Mouse (Mus musculus) thymus, postnatal 14 days (tissue): Measurements from ENCODE around the gene Cpne8.
A peak's percentile ranks its signal among the peaks of the same experiment; 100 is the strongest.
"Not testable (repeated sequence)": the region's sequence is repeated elsewhere in the genome, so short reads cannot be mapped to it uniquely, and the experiment has no call there.

ENCODE experiments used
- DNase-seq: peaks from one replicate; pipeline ENCODE4 v3.0.0; 2021

The Cpne8 gene

DNA sequence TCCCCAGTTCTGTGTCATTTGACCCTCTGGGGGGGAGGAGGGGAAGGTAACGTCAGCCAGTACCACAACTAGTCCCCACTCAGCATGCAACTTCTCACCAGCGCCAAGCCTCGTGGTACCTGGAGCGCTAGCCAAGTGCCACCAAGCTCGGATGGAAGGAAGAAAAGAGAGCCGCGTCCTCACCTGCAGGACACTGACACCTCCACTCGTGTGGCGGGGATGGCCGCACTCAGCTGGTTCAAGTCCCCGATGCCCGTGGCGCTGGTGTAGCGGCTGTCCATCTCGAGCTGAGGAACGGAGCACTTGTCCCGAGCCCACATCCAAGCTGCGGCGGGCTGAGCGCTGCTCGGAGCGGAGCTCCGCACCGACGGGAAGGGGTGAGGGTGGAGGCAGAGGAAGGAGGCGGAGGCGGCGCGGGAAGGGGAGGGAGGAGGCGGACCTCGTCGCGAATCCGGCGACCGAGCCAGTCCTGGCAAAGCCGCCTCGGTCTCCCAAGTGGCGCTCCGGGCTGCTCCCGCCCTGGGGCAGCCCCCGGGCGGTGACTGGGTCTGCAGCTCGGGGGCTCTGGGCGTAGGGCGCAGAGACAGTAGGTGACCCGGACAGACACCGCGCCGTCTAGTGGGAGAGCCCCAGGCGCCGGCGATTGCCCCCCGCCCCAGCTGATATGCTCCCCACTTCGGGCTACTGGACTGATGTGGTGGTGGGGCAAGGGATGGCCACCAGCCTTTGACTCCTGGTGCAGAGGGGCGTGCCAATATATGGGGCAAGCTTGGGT is at the start of gene Cpne8:
Cpne8 (minus strand) TSS at position 448 of the 775 bp plus-strand sequence.
- peak; percentile 59 for DNase-seq

DNA sequence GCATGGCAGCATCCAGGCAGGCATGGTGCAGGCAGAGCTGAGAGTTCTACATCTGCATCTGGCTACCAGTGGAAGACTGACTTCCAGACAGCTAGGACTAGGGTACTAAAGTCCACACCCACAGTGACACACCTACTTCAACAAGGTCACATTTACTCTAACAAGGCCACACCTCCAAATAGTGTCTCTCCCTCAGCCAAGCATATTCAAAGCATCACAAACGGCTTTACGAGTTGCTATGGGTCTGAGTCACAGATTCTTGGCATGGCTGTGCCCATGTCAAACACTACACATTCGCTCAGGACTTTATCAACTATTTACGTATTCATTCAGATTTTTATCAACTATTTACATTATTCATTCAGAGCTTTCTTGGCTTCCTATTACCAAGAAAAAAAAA is 38.5 kb upstream of the Cpne8 start:
- no peak for DNase-seq

DNA sequence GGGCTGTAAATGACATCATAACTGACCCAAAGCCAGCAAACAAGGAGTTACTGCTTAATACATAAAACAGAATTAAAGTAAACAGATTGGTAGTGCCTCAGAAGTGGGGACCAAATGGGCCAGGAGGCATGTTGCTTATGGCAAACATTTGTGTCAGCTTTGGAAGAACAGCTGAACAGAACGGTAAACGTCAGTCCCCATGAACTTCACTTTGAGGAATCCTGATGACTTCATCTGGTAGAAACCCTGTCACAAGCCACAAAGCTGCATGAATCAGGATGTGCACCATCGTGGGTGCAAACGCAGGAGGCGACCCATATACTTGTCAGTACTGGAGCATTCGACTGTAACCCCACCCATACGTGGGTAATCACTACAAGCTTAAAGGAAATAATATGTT is 30.1 kb upstream of the Cpne8 start:
- no peak for DNase-seq

DNA sequence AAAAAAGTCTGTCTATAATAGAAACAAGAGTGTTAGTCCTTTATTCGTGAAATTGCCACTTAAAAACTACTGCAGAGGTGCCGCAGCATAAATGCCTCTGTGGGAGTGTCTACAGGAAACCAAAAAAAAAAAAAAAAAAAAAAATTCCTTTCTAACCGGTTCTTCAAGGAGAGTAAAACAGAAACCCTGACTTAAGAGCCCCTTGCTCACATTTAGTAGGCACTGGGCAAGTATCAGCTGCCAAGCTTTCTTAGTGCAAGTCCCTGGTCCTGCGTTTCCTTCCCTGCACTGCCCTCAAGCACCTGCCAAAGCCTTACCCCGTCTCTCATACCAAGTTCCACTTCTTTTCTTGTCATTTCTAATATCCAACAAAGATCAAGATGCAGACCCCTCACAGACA is 25.1 kb upstream of the Cpne8 start:
- peak; percentile 8 for DNase-seq

DNA sequence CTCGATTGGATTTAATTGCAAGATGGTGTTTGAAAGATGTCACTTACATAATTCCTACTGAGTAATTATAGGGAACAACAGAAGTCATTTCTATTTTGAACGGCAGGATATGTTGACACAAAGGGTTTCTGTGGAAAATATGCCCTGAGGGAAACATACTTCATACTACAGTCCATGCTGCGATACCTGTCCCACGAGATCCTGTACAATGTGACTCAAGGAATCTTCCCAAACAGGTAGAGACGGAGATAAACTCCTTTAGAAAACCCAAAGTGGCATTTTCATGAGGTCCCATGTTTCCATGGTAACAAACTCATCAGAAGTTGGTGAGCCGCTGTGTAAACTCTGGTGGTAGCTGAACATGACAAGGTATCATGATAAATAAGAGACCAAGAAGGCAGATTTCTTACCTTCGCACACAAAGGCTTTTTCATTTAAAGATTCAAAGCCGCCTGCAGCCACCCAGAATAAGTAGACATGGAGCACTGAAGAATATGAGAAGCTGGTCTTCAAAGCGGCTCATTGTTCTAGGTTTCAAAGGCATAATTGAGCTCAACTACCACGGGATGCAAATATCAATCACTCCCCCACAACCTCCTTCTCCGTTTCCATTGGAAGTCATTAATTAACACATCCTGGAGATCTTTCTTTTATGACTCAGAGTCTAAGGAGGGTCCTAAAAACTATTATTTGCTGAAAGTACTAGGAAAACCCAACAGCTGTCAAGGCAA is 24.4 kb upstream of the Cpne8 start:
- no peak for DNase-seq

DNA sequence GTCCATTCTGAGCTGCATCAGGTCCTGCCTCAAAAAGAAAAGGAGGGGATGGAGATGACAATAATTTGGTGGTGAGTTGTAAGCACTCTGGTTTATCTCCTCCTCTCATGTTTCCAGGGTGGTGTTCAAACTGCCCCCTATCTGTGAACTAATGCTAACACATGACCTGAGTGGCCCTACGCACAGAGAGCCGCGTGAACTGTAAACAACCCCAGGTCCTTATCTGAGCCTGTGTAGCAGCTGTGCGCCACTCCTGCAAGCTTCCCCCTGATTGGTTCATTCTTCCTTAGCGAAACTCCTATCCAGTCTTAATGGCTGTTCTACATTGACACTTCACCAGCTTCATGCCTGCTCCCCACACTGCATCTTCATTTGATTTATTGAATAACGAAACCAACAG is 7.5 kb upstream of the Cpne8 start:
- no peak for DNase-seq

DNA sequence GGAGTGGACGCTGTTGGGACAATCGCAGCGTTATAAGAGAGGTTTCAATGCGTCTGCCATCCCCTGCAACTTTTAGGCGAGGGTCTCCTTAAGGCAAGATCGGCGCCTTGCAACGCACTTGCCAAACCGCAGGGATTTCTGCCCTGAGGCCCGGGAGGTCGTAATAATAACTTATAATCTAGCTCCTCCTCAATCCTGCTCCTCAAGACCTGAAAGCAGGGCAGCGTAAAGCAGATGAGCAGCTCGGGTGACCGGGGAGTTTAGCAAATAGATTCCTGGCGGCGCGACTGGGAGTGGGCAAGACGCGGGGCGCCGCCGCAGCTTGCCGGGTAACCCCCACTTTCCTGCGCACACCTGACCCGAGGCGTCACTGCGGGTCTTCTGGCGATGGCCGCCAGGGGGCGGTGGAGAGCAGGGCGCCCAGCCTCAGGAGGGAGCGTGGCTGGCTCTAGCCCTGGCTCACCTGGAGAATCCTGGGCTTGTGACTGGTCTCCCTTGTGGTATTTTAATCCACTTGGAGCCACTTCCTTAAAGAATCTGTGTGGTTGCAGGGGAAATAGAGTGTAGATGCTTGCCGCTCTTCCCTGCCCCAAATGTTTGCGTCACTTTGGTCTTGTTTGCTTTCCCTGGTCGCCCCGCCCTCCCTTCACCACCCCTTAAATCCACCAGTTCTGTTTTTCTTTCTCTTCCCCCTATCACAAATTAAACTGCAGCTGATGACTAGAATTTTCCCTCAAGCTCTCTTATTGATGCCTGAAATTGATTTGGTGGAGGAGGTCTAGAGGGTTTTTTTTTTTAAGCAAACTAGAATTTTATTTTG is 738 bp upstream of the Cpne8 start:
- peak; percentile 59 for DNase-seq

DNA sequence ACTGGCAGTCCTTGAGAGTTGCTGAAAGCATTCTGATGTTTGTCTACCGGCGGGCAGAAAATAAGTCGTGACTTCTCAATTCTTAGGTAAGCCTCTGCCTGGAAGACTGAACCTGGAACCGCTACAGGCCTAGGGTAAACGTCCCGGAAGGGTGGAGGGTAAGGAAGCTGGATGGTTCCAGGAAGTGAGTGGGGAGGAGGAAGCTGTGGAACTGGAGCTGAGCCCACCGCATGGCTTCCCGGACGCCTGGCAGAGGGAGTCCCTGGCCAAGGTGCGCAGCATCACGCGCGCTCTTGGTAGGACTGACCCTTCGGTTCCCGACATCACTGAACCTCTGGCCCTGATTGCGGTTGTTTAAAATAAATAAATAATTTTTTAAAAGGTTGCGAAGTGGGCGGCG is 744 bp downstream of the Cpne8 start:
- peak; percentile 3 for DNase-seq

DNA sequence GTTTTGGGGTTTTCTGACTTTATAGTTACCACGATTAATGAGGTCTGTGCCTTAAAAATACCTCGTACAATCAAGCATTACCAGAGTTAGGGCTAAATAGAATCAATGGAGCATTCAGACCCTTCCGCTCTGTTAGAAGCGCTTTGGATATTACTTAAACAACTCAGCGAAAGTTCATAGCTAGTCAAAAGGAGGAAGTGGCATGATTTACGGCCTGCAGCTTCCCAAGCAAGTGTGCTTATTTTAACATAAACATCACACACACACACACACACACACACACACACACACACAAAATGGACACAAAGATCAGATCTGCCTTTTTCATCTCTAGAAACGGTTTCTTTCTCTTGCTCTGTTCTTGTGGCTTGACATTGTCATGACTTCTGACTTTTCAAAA is 9.7 kb downstream of the Cpne8 start:
- DNase-seq, result no peak

DNA sequence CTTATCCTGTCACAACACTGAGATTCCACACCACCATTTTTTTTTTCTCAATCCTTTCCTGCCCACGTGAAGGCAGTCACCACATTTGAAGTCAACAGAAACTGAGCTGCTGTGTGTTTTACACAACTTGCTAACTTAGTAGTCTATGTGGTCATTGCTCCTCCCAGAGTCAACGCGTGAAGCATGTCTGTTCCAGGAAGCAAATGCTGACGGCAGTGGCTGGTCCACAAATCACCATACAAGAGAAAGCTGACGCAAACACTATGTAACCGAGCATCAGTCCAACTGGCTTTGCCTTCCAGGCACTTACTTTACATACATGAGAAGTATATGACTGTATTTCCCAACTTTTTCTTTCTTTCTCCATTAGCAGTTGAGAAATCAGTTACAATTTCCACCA is 12.3 kb downstream of the Cpne8 start:
- no peak for DNase-seq

DNA sequence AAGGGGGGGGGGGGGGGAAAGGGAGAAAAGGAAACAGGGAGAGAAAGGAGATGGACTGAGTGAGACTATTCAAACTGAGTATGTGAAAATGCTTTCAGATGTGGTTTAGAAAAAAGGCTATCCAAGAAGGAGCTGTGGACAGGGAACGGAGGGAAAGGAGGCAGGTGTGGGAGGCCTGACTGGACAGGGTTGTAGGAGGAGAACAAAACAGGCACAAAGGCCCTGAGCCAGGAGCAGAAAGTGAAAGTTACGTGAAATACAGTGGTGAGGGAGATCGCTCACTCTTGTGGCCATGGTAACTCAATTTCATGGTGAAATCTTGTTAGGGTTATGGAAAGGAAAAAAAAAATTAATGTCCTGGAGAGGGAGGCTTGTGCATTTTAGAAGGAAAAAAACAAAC is 14.6 kb downstream of the Cpne8 start:
- no peak for DNase-seq

DNA sequence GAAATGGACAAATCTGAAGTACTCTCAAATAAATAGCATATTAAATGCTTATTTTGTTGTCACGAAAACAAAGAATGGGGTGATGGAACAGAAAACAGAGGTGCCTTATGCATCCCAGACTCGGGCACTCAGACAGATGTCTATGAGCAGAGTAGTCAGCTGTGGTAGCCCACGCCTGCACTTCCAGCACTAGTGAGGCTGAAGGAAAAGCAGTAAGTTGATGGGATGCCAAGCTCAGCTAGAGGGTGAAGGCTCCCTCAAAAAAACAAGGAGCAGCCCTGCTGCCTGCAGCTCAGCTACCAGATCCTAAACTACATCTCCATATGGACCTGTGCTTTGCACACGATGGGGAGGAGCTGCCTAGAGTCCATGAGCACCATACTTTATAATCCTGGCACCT is 15.6 kb downstream of the Cpne8 start:
- no peak for DNase-seq

DNA sequence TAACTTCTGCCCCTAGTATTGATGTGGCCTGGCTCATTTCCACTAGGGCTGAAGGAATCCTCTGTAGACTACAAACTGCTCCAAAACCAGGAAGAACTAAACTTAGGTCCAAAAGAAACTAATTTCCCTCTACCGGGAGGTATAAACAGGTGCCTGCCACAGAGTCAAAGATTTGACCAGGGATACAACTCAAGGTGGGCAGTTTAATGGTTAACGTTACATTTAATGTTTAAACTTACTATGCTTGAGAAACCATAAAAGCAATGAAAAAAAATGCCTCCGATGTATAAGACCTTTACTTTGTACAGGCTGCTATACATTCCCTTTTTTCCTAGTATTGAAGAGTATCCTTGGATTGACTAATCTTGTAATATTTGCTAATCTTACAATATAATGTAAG is 18.5 kb downstream of the Cpne8 start:
- DNase-seq, result no peak

DNA sequence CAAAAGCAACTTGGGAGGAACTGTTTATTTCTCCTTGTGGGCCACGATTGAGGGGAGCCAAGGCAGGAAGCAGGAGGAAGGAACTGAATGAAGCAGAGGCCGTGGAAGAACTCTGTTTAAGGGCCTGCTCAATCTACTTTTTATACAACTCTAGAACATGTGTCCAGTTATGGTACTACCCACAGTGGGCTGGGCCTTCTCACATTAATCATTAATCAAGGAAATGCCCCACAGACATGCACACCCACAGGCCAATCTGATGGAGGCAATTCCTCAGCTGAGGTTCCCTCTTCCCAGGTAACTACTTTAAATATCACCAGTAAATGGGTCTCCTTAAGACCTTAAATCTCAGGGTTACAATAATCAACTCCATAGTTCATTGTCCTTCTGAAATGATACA is 21.2 kb downstream of the Cpne8 start:
- DNase-seq, result no peak

DNA sequence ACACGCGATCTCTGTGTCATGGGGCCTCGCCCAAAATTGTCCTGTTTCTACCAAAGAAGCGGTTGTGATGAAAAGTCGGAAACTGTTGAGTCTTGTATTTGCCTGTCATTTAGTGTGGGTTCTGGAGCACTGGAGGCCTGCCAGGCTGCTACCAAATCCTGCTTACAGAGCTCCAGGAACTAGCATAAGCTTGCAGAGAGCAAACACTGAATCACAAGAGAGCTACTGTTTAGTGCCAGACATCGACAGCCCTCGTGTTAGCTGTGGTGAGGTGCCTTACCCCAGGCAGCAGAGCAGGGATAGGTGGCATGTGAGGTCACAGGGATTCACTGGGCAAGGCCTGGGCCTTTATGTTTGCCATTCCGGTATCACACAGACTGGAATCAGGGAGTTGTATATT is 22.7 kb downstream of the Cpne8 start:
- DNase-seq, result no peak

DNA sequence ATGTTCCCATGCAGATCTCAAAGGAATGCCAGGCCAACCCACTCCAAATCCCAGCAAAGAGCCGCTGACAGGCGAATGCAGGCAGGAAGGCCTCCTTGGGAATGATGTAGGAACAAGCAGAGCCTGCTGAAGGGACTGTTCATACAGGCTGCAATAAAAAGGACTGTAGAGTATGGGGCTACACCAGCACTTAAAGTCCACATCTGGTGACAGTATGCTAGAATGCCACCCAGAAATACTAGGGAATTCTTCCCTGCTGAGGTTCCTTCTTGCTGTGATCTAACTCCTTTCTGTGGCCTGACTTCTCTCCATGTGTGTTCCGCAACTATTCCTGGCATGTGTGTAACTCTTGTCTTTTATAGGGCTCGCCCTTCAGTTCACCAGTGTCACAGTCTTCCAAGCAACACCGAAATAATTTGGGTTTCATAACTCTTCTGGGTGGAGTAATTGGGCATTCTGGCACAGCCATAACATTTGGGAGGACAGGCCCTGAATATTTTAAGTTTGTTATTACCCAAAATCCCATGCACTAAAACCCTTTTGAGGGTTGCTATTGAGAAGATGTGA is 32.1 kb downstream of the Cpne8 start:
- no peak for DNase-seq

DNA sequence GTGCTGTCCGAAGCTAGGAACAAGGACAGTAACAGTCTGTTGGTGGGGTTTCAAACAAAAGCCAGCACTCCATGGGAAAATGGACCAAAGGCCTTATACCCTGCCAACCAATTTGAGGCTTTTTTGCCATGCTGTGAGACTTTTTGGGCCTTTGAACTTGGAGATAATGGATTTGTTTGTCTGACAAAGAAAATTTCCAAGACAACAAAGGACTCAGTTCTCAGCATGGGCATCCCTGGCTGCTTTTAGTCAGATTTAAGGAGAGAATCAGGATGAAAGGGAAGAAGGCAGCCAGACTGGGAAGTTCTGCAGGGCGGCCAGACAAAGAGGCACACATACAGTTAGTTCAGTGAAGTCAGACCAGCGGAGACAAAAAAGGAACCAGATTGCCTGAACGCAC is 32.9 kb downstream of the Cpne8 start:
- DNase-seq, result no peak

DNA sequence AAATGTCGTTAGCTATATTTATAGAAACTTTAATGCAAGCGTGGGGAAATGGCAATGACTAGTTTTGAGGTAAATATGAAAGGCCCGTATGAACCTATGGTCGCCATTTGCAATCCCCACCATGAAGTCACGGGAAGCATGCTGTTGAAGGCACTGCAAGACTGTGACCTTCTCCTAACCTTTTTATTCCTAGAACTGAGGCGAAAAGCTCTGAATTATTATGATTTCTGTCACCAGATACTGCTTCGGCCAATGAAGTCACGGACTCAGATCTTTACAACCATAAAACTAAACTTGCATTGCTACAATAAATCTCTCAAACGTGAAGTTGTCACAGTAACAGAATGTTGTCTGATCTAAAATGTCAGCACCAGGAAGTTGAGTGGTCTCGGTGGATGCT is 33.4 kb downstream of the Cpne8 start:
- DNase-seq, result no peak

DNA sequence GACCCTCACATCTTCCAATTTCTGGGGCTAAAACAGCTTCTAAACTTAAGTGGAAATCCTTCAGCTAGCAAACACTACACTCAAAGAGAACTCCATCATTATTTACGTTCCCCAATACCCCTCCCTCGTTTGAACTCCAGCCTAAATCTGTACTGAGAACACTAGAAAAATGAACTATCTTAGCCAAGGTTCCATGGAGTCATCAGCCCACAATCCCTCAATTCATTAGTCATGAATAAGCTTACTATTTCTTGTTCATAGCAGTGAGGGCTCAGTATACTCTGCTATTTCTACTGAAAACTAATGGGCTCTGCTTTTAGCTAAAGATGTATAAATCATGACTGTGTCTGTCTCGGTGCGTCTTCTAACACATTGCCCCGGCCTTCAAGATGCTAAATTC is 55.0 kb downstream of the Cpne8 start:
- no peak for DNase-seq

DNA sequence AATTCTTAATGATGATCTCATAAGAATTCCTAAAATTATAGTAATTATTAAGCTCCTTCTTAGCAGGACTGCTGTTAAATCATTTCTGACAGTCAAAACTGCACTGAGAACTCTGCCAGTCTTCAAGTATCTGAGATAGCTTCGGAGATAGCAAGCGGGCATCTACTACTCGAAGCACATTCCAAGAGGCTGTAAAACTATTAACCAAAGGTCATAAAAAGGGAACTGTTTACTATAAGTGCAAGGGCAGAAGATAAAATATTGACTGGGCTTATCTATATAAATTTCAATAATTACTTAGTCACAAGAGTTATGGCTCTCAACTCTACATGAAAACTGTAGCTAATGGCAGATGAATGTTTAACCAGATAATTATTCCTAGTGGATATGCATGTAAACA is 57.2 kb downstream of the Cpne8 start:
- no peak for DNase-seq

DNA sequence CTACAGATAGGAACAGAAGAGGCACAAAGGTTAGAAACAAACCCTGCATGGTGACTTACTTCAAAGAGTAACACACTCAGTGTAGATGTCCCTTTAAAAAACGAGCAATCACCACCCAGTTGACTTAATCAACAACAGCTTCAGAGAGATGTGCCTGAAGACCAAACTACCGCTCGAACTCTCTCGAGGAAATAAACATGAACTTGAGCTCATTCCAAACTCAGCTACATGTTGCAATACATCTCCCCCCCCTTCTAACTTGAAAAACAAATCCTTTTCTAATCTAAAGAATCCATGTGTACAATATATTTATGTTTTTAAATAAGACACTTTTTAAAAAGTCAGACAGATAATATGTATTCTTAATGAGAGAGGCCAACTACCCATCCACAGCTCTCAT is 59.5 kb downstream of the Cpne8 start:
- DNase-seq, result no peak

DNA sequence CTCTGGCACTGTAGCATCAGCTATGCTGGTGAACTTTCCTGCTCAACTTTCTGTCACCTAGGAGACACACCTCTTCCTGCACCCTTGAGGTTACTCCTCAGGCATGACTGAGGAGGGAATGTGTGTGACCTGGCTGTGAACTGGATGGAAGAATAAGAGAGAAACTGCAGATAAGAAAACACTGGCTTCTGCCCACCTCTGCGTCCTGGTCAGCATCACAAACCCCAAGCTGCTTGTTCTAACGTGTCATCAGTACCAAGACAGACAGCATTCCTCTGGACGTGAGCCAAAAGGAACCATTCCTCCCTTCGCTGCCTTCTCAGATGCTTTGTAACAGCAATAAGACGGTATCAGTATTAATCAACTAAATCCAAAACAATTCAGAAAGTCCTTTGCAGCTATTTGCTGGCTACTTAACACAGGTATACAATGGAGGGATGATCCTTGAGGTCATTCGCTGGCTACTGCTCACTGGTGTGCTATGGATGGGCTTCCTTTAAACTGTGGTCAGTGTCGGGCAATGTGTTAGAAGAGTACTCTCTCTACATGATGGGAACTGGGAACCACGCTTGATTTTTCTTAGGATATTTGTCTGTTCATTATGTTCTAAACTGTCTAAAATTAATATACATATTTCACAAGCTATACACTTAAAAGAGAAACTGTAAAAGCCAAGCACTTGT is 63.0 kb downstream of the Cpne8 start:
- DNase-seq, result no peak

DNA sequence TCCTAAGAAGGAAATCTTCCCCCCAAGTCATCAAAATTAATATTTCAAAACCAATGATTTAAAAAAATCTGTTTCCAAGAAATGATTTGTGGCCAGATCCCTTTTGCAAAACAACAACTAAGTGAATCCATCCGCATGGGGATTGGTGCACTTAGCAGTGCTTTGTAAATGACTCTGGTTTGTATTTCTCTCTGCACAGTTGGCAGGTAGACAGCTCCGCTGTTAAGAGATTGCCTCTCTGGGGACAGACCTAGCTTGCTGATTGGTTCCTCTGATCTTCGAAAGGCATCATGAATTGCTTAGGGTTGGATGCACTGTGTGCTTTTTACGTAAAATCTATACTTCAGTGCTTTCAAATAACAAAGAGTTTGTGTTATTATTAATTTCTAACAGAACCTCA is 68.5 kb downstream of the Cpne8 start:
- DNase-seq, result not testable (repeated sequence)
